27 mouse cellular contexts compared by ENCODE assay signal in the genomic region with DNA sequence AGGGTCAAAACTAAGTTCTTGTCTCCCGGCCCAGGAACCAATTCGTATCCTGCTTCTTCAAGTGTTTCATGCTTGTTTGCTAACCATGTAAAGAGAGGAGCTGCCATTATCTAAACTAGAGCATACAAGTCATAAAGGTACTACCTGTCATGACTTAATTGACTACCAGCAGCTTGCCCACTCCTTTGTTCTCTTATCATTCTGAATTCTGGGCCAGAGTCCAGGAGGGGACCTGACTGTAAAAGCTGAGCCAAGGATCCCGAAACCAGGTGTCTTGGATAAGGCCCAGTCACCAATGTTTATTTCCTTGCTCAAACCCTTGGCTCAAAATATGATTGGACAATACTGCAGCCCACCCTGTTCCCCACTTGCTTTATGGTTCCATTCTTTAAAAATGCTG.
"Had no signal": no experiment of that assay in that cellular context is flagged by ENCODE, and none has a peak within 500 bp of the region (broad histone marks: within the 10 kb centered on the region; RNA-seq: fewer than 3 reads in every experiment).

No protein-coding gene starts in this region.

- ATAC-seq: hindbrain, postnatal 0 days had no signal

- H3K27me3 ChIP-seq: heart, embryonic 13.5 days; heart, embryonic 15.5 days; hindbrain, embryonic 13.5 days; hindbrain, embryonic 15.5 days; kidney, embryonic 15.5 days; limb, embryonic 12.5 days; liver, embryonic 13.5 days; liver, embryonic 15.5 days had no signal

- H3K27ac ChIP-seq: heart, adult 2 months; heart, embryonic 13.5 days; heart, embryonic 15.5 days; hindbrain, embryonic 13.5 days; hindbrain, embryonic 15.5 days; hindbrain, postnatal 0 days; kidney, embryonic 15.5 days; kidney, postnatal 0 days; limb, embryonic 10.5 days; limb, embryonic 12.5 days; liver, embryonic 13.5 days; liver, embryonic 15.5 days had no signal

- H3K4me2 ChIP-seq: heart, embryonic 11.5 days; heart, embryonic 13.5 days; heart, embryonic 15.5 days; hindbrain, embryonic 13.5 days; hindbrain, embryonic 15.5 days; kidney, embryonic 15.5 days; limb, embryonic 12.5 days; liver, embryonic 11.5 days; liver, embryonic 13.5 days; liver, embryonic 15.5 days had no signal

- H3K4me3 ChIP-seq: heart, adult 2 months; heart, embryonic 13.5 days; heart, embryonic 15.5 days; hindbrain, embryonic 13.5 days; hindbrain, embryonic 15.5 days; kidney, embryonic 15.5 days; limb, embryonic 10.5 days; limb, embryonic 12.5 days; liver, embryonic 13.5 days; liver, embryonic 15.5 days had no signal

- H3K9ac ChIP-seq: heart, embryonic 13.5 days; heart, embryonic 15.5 days; hindbrain, embryonic 13.5 days; hindbrain, embryonic 15.5 days; kidney, embryonic 15.5 days; limb, embryonic 12.5 days; liver, embryonic 13.5 days; liver, embryonic 15.5 days had no signal

- DNase-seq: gastrocnemius, postnatal 14 days; gastrocnemius, postnatal 36 days; heart, adult 11 months; heart, adult 2 months; heart, postnatal 14 days; heart, postnatal 36 days; kidney, adult 11 months; kidney, adult 2 months; kidney, adult 9 months; kidney, postnatal 14 days; kidney, postnatal 36 days; layer of hippocampus, adult 9-11 months; layer of hippocampus, postnatal 36 days; liver; liver, embryonic 13.5 days had no signal

- H3K36me3 ChIP-seq: heart, embryonic 13.5 days; heart, embryonic 15.5 days; hindbrain, embryonic 13.5 days; hindbrain, embryonic 15.5 days; kidney, embryonic 15.5 days; limb, embryonic 10.5 days; limb, embryonic 12.5 days; liver, embryonic 13.5 days; liver, embryonic 15.5 days had no signal

- H3K4me1 ChIP-seq: heart, embryonic 13.5 days; heart, embryonic 15.5 days; hindbrain, embryonic 13.5 days; hindbrain, embryonic 15.5 days; kidney, embryonic 15.5 days; limb, embryonic 10.5 days; limb, embryonic 12.5 days; liver, embryonic 13.5 days; liver, embryonic 15.5 days had no signal

- H3K9me3 ChIP-seq: heart, embryonic 13.5 days; heart, embryonic 15.5 days; hindbrain, embryonic 13.5 days; hindbrain, embryonic 15.5 days; kidney, embryonic 15.5 days; limb, embryonic 10.5 days; limb, embryonic 12.5 days; liver, embryonic 13.5 days; liver, embryonic 15.5 days had no signal
